Mouse (Mus musculus): ENCODE measurements around the gene Prl3d1.
"Not testable (repeated sequence)": the region's sequence is repeated elsewhere in the genome, so short reads cannot be mapped to it uniquely, and the experiment has no call there.

Prl3d1 gene

DNA sequence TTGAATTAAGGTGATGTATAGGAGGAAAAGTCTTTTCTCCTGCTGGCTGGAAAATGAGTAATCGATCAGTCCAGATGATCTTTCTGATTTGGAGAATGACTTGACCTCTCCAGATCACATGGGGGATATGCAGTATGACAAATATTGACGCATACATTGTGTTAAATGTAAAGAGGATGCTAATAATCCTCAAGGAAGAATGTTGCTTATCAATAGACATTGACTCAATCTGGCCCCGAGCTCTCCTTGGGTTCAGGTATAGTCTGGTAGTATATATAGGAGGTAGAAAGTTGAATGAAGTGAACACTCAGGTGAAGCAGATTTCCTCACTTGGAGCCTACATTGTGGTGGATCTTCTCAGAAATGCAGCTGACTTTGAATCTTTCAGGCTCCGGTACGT is at the start of gene Prl3d1:
Gene Prl3d1, plus strand, starts transcription at position 301 of the 400 bp plus-strand sequence.
- not testable (repeated sequence) for DNase-seq (ENCODE audit: low spot score)

GRCm38 (mm10) chr13:27057270-27057669 is 36.7 kb upstream of the Prl3d1 start, which contains the start of gene Prl:
Prl (plus strand) TSS chr13:27057570.
- DNase-seq (ENCODE audit: low spot score) = no peak

- DNase-seq (ENCODE audit: low spot score) = peak; percentile 6
Observed at GRCm38 (mm10) chr13:27059177-27059576, 34.8 kb upstream of the Prl3d1 start.

- DNase-seq (ENCODE audit: low spot score) = not testable (repeated sequence)
Observed at GRCm38 (mm10) chr13:27121398-27121797, 27.4 kb downstream of the Prl3d1 start, which contains the start of gene Prl3d2. Prl3d2 (plus strand) TSS chr13:27121698.

GRCm38 (mm10) chr13:27148264-27148663 is 54.3 kb downstream of the Prl3d1 start:
- no peak for DNase-seq (ENCODE audit: low spot score)

Data from layer of hippocampus, adult 9-10 months (tissue).